Mouse (Mus musculus): Measurements from ENCODE around the gene Olfr203.

DNA sequence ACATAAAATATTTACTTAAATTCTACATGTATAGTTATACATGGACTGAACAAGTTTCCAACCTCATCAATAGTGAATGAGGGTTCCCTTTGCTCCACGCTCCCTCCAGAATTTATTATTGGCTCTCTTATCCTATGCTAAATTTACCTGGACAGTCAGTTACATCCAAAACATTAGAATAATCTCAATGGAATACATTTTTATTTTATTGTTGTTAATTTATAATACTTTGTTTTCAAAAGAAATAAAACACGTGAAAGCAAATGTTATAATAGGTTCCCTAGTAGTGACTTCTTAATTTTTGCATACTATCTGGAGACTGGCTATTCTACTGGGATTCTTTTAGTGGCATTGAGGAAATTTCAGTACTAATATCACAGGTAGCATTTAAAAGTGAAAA, at the start of gene Olfr203:
- TF ChIP-seq EP300 (IDR thresholded peaks at IDR 0.05; ENCODE audit: low read depth) (no peak), CTCF (IDR thresholded peaks at IDR 0.05; ENCODE audit: low read depth) (no peak)

All from liver, postnatal 0 days (tissue).